Mouse (Mus musculus) kidney, adult 2 months (tissue): ENCODE measurements around the gene Ntn3. TPM values are rescaled to one million over a fixed set of nuclear protein-coding genes. Genes with fewer than 3 reads are reported as not detected.

Experiments
- DNase-seq: peaks from one replicate; pipeline ENCODE4 v3.0.0; 2021
- H3K27ac ChIP-seq: fragments of 200-500 bp; 2 replicates; pipeline ENCODE4 v1.5.1; 2012; ENCODE audit warnings: low read depth, low read length, control low read depth, inconsistent platforms; ENCODE audit not compliant: insufficient read depth
- H3K27me3 ChIP-seq: fragments of 200-500 bp; replicated peaks from 2 replicates; pipeline ENCODE4 v1.6.1; 2012; ENCODE audit warnings: mild to moderate bottlenecking, moderate library complexity, low read length, inconsistent platforms; ENCODE audit not compliant: control insufficient read depth, insufficient read depth
- H3K36me3 ChIP-seq: fragments of 200-500 bp; 2 replicates; pipeline ENCODE4 v1.6.1; 2012; ENCODE audit warnings: mild to moderate bottlenecking, moderate library complexity, low read length, inconsistent platforms; ENCODE audit not compliant: control insufficient read depth, insufficient read depth
- H3K4me1 ChIP-seq: fragments of 200-500 bp; 2 replicates; pipeline ENCODE4 v1.6.1; 2011; ENCODE audit warnings: low read length; ENCODE audit not compliant: control insufficient read depth, insufficient read depth
- H3K4me3 ChIP-seq: fragments of 200-500 bp; 2 replicates; pipeline ENCODE4 v1.5.1; 2011; ENCODE audit warnings: mild to moderate bottlenecking, low read depth, low read length, control low read depth; ENCODE audit not compliant: insufficient read depth
- CTCF ChIP-seq: fragments of 200-500 bp; conservative IDR thresholded peaks from 2 replicates; pipeline ENCODE4 v1.5.1; 2011; ENCODE audit warnings: low read depth, mild to moderate bottlenecking, control low read depth, low read length, moderate library complexity, mixed read lengths; ENCODE audit not compliant: insufficient read depth, insufficient read length
- POLR2A ChIP-seq: fragments of 200-500 bp; IDR thresholded peaks from one replicate; pipeline ENCODE4 v1.6.1; 2011; ENCODE audit warnings: low read depth, low read length, control low read depth
- WGBS: fragments of 180-500 bp; shearing (Covaris S2); methylation state at CpG from one replicate; pipeline ENCODE4 v1.1.7; 2018; 5-methylcytosine and 5-hydroxymethylcytosine counted together
- polyA plus RNA-seq: library from polyadenylated mRNA; depleted of rRNA; stranded (reverse); fragments of >200 nt; gene quantifications from 2 replicates; pipeline ENCODE4 v1.2.3, GENCODE M21; 2012

Gene Ntn3
- polyA plus RNA-seq, 1 experiment: 0.72 TPM

DNA sequence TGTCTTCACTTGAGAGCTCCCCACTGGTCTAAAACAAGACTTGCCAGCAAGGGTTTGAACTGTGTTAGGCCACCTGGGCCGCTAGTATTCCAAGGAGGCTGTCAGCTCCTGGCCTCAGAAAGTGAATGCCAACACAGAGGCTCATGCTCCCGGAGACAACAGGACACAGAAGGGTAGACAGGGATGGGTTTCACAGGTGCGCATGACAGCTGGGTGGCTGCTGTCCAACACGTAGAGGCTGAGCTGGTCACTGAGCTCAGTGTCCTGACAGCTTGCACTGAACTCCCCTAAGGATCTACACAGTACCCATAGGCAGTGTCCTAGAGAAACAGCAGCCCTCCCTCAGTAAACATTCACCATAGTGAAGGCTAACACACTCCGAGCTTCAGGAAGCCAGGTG is 14.2 kb upstream of the Ntn3 start:
- TF ChIP-seq POLR2A (no peak), CTCF (no peak)
- Histone ChIP-seq H3K27ac (no peak overlapping the region), H3K4me1 (peaks cover 8% of the 10 kb centered on the region), H3K27me3 (no peaks in the 10 kb centered on the region), H3K4me3 (no peak overlapping the region), H3K36me3 (no peaks in the 10 kb centered on the region)
- no peak for DNase-seq
- WGBS: 87% methylated on average over 5 of the region's 5 CpGs

DNA sequence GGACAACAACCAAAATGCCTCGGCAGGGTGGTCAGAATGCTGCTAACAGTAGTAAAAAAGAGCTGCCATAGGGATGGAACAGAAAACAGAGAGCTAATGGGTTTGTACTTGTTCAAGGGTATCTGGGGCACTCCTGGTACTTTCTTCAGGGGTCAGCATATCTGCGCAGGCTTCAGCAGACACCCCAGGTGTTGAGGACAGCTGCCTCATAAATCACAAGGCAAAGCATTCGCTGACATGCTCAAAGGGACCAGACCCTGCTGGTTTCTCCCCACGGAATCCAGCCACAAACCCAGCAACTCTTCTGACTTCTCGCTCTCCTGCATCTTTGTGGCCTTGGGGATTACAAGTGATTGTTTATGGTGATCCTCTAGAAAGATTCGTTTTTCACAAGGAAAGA is 13.3 kb upstream of the Ntn3 start:
- no peaks in the 10 kb centered on the region for H3K36me3 ChIP-seq
- H3K27ac ChIP-seq: no peak overlapping the region
- no peak for DNase-seq

DNA sequence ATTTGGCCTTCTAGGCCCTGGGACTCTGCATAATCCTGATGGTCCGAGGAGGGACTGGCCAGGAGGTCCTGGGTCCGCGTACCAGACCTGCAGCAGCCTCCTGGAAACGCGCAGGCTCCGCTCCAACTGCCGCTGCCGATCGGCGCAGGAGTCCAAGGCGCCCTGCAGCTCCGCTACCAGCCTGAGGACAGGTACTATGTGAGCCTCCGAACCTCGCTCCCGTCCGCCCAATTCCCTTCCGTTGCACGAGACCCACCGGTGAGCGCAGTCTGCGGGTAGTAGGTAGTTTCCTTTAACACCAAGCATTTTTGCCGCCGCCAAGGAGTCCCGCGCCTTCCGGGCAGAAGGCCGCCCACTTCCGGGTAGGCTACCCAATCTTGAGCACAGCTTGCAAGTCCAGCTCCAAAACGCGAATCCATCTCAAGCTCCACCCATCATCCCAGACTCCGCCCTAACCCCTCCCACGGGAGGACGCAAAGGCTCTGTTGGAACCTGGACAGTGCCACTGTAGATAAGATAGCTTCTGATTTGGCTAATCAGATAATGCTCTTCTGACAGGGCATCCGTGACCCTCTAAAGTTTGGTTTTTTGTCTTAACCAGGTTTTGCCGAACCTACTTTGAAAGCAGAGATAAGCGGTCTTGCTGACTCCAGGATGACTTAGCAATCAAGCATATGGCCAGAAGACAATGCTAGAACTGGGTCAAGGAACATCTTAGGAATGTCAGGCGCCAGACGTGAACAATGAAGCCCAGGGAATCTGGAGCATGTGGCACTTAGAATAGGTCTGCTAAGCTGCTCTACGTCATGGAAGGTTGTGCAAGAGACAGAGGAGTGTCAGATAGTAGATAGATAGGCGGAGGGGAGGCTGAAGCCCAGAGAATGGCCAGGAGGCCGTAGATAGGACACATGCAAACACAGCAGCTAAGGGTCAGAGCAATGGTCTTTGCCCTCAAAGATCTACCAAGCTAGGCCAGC is 11.4 kb upstream of the Ntn3 start, which contains the start of gene Tedc2:
TSS of gene Tedc2 (minus strand) at position 417 of the 977 bp plus-strand sequence.
- H3K36me3 ChIP-seq: no peaks in the 10 kb centered on the region
- TF ChIP-seq CTCF (no peak), POLR2A (no peak)
- 5% methylated on average over 41 of the region's 41 CpGs for WGBS
- peak within 1 kb of the TSS; percentile 24 for H3K27ac ChIP-seq
- peak; percentile 98 for DNase-seq
- no peaks in the 10 kb centered on the region for H3K27me3 ChIP-seq
- peak within 1 kb of the TSS; percentile 89 for H3K4me3 ChIP-seq
- peaks cover 8% of the 10 kb centered on the region for H3K4me1 ChIP-seq

More for the DNA sequence above, 13.3 kb upstream of the Ntn3 start:
- 68% methylated on average over 6 of the region's 6 CpGs for WGBS
- Histone ChIP-seq H3K4me1 (peaks cover 8% of the 10 kb centered on the region), H3K4me3 (no peak overlapping the region), H3K27me3 (no peaks in the 10 kb centered on the region)
- TF ChIP-seq POLR2A: no peak
- TF ChIP-seq CTCF: no peak

DNA sequence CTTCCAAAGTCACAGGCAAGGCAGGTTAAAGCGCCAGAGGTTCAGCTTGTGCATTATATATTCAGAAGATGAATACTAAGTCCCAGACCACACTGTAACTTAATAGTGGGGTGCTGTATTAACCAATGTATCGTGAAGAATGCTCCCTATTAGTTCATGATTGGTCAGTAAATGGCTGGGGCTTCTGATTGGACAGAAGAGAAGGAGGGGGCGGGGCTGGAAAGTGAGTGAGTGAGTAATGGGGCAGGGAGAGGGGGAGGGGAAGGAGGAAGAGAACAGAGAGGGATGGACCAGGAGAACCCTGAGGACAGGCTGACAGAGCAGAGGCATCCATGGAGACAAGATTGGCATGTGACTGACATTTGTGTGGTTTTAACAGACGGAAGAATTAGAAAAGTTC is 7.5 kb upstream of the Ntn3 start:
- H3K27me3 ChIP-seq: no peaks in the 10 kb centered on the region
- 82% methylated on average over 4 of the region's 4 CpGs for WGBS
- no peak overlapping the region for H3K27ac ChIP-seq
- no peak for TF ChIP-seq CTCF
- peaks cover 8% of the 10 kb centered on the region for H3K4me1 ChIP-seq
- DNase-seq: no peak
- no peak overlapping the region for H3K4me3 ChIP-seq
- H3K36me3 ChIP-seq: no peaks in the 10 kb centered on the region

DNA sequence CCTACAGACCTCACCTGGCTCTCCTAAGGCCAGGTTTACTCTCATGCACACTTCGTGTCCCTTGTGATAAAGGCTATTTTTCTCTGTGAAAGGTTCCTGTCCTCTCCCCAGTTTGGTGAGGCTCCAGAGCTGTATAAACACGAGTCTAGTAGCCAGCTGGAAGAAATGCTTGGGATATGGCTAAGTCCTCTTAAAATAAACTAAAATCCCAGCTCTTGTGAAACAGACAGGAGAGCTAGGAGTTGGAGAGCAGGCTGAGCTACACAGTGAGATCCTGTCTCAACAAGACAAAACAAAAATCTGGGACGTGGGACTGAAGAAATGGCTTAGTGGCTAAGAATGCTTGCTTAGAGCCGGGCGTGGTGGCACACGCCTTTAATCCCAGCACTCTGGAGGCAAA is 3.9 kb upstream of the Ntn3 start:
- 81% methylated on average over 6 of the region's 6 CpGs for WGBS
- no peak overlapping the region for H3K27ac ChIP-seq
- no peak for DNase-seq

DNA sequence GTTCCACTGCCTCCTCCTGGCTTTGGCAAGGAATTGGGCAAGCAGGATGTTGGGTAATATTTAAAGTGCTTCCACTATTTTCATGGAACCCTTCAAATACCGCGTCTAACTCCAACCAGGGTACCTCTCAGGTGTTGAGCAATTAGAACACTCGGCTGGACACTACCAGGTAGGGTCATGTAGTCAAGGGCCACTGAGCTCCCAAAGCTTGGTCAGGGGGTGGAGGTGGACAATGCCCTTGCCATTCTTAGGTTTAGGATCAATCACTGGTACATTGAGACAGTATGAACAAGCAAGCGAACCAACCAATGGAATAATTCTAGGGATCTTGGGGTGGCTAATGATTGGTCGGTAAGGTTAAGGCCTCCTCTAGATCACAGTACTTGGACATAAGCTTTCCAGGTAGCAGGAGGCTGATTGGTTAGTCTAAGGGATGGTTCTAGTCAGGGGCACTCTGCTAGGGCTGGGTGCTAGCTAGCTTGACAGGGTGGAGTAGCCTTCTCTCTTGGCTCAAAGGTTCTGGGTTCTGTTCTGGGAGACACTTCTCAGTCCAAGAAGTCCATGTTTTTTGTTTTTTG is 3.2 kb upstream of the Ntn3 start:
- no peak overlapping the region for H3K4me3 ChIP-seq
- TF ChIP-seq CTCF (no peak), POLR2A (no peak)
- 48% methylated on average over 5 of the region's 5 CpGs for WGBS
- H3K36me3 ChIP-seq: no peaks in the 10 kb centered on the region
- no peaks in the 10 kb centered on the region for H3K27me3 ChIP-seq
- DNase-seq: no peak
- no peak overlapping the region for H3K27ac ChIP-seq
- 0 out of 2 replicates have a peak, but pooled peaks cover 4% of the 10 kb centered on the region for H3K4me1 ChIP-seq

More for the DNA sequence above, 3.9 kb upstream of the Ntn3 start:
- no peaks in the 10 kb centered on the region for H3K27me3 ChIP-seq
- no peak for TF ChIP-seq CTCF
- TF ChIP-seq POLR2A: no peak
- no peak overlapping the region for H3K4me3 ChIP-seq
- H3K36me3 ChIP-seq: no peaks in the 10 kb centered on the region
- H3K4me1 ChIP-seq: 0 out of 2 replicates have a peak, but pooled peaks cover 4% of the 10 kb centered on the region
